Mouse (Mus musculus): Measurements from ENCODE around the gene Il27. TPM values are rescaled to one million over a fixed set of nuclear protein-coding genes. Genes with fewer than 3 reads are reported as not detected.

Gene Il27
- polyA plus RNA-seq, 1 experiment from 2014 or later = not detected

DNA sequence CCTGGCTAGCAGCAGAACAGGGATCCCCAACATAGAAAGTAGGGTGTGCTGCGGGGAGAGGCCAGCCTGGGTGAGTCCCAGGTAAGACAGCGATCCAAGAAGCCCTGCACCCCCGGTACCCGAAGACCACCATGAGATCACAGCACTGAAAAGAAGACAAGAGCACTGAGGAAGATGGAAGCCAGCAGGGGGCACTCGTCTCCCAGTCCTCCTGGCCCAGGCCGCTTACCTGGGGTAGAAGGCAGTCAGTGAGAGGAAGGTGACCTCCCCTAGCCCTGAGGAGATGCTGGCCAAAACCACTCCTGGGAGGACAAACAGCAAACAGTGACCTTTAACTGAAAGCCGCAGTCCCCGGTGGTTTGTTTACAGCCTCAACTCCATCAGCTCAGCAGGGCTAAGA lies 15.6 kb downstream of the Il27 start:
- Histone ChIP-seq H3K27me3 (ENCODE audit: control insufficient read depth, insufficient read depth, low read length) (no peaks in the 10 kb centered on the region), H3K4me1 (ENCODE audit: control insufficient read depth, insufficient read depth, low read length) (no peaks in the 10 kb centered on the region), H3K9me3 (ENCODE audit: control insufficient read depth, low read depth, low read length) (no peaks in the 10 kb centered on the region), H3K9ac (replicated peaks; ENCODE audit: low read depth, low read length) (no peak overlapping the region), H3K36me3 (ENCODE audit: control insufficient read depth, insufficient read depth, low read length) (peaks cover 15% of the 10 kb centered on the region; the same call in 1 of the 2 replicates), H3K27ac (ENCODE audit: low read length) (no peak overlapping the region), H3K4me3 (ENCODE audit: low read depth, low read length) (no peak overlapping the region), H3K4me2 (replicated peaks; ENCODE audit: low read depth, low read length) (no peak overlapping the region)
- WGBS = 47% methylated on average over 8 of the region's 8 CpGs
- ATAC-seq (ENCODE audit: insufficient number of reproducible peaks, insufficient read depth, low FRiP score, low read depth) = no peak

DNA sequence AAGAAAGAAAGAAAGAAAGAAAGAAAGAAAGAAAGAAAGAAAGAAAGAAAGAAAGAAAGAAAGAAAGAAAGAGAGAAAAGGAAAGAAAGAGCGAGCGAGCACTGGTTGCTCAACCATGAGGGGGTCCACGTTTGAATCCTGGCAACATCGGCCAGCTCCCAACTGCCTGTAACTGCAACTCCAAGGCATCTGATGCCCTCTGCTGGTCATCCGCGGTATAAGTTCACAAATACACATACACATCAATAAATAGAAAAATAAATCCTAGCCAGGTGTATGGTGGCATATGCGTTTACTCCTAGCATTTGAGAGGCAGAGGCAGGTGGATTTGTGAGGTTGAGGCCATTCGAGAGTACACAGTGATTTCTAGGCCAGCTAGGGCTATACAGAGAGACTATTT lies 17.8 kb downstream of the Il27 start:
- Histone ChIP-seq H3K9me3 (ENCODE audit: control insufficient read depth, low read depth, low read length) (no peaks in the 10 kb centered on the region), H3K9ac (replicated peaks; ENCODE audit: low read depth, low read length) (no peak overlapping the region), H3K4me3 (ENCODE audit: low read depth, low read length) (no peak overlapping the region), H3K4me2 (replicated peaks; ENCODE audit: low read depth, low read length) (no peak overlapping the region), H3K36me3 (ENCODE audit: control insufficient read depth, insufficient read depth, low read length) (peaks cover 15% of the 10 kb centered on the region; the same call in 1 of the 2 replicates), H3K27ac (ENCODE audit: low read length) (no peak overlapping the region), H3K4me1 (ENCODE audit: control insufficient read depth, insufficient read depth, low read length) (no peaks in the 10 kb centered on the region), H3K27me3 (ENCODE audit: control insufficient read depth, insufficient read depth, low read length) (no peaks in the 10 kb centered on the region)
- ATAC-seq (ENCODE audit: insufficient number of reproducible peaks, insufficient read depth, low FRiP score, low read depth) = no peak
- WGBS = 53% methylated on average over 8 of the region's 8 CpGs

DNA sequence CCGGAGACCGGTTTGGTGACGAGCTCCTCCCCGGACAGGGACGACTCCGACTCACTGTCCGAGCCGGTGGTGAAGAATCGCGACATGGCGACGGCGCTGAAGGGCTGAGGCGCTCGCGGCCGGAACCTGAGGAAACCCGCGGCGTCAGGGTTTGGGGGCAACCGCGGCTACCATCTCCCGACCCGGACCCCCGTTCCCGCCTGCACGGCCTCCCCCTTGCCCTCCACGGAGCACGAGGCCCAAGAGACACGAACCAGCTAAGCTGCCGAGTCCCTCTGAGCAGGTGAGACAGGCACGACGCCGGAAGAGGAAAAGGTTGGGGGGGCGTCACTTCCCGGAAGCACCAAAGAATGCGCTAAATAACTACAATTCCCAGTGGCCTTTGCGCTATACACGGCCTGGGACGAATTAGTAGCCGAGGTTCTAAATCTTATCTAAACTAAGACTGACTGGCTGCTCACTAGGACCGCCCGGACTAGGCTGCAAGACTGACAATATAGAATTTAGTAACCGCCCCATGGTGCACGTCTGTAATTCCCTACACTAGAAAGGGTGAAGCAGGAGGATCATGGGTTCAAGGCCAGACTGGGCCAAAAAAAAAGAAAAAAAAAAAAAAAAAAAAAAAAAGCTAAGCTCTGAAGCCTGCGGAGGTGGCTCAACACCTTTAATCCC lies 28.5 kb downstream of the Il27 start, which contains the start of gene Eif3c:
Eif3c (minus strand) TSS at position 318 of the 672 bp plus-strand sequence.
- Histone ChIP-seq H3K9ac (replicated peaks; ENCODE audit: low read depth, low read length) (peak within 1 kb of the TSS; percentile 80), H3K4me1 (ENCODE audit: control insufficient read depth, insufficient read depth, low read length) (no peaks in the 10 kb centered on the region), H3K36me3 (ENCODE audit: control insufficient read depth, insufficient read depth, low read length) (peaks cover 31% of the 10 kb centered on the region), H3K9me3 (ENCODE audit: control insufficient read depth, low read depth, low read length) (no peaks in the 10 kb centered on the region), H3K27me3 (ENCODE audit: control insufficient read depth, insufficient read depth, low read length) (no peaks in the 10 kb centered on the region), H3K4me3 (ENCODE audit: low read depth, low read length) (peak within 1 kb of the TSS; percentile 98), H3K4me2 (replicated peaks; ENCODE audit: low read depth, low read length) (peak within 1 kb of the TSS; percentile 64), H3K27ac (ENCODE audit: low read length) (peak within 1 kb of the TSS; percentile 79; the same call in 1 of the 2 replicates)
- under 1% methylated on average over 46 of the region's 46 CpGs for WGBS
- peak; percentile 94 for ATAC-seq (ENCODE audit: insufficient number of reproducible peaks, insufficient read depth, low FRiP score, low read depth)

DNA sequence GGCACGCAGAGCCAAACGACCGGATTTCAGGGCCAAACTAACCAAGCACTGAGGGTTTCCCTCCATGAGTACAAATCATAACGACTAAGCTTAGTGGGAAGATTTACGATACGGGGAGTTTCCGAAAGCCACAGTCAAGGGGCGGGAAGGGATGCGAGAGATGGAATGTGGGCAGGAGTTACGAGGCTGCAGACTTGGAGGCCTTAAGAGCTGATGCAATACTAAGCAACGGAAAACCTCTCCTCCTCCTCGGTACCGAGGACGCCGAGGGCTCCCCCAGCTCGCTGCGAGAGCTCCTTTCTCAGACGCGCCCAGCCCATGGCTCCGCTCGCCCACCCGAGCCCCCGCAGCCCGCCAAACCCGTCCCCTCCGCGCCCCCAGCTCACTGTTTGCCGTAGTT lies 29.0 kb downstream of the Il27 start:
- ATAC-seq (ENCODE audit: insufficient number of reproducible peaks, insufficient read depth, low FRiP score, low read depth) = no peak

DNA sequence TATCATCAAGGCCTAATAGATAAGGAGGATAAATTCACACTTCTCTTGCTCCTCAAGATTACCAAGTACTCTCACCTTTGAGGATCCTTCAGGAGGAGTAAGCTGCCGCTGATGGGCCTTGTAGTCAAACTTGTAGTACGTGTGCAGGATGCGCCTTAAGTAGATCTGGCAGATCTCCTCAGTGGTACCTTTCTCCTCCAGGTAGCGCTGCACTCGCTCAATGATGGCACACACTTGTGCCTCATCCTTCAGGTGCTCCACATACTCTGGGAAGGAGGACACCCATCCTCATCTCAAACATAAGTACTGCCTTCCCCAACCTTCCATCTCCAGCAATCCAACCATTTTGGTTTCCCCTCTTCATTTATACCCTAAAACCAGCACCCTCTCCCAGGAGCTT lies 38.1 kb downstream of the Il27 start:
- no peak overlapping the region for H3K4me3 ChIP-seq (ENCODE audit: low read depth, low read length)
- no peaks in the 10 kb centered on the region for H3K27me3 ChIP-seq (ENCODE audit: control insufficient read depth, insufficient read depth, low read length)
- no peaks in the 10 kb centered on the region for H3K4me1 ChIP-seq (ENCODE audit: control insufficient read depth, insufficient read depth, low read length)
- no peak overlapping the region for H3K9ac ChIP-seq (replicated peaks; ENCODE audit: low read depth, low read length)
- no peak for ATAC-seq (ENCODE audit: insufficient number of reproducible peaks, insufficient read depth, low FRiP score, low read depth)
- H3K9me3 ChIP-seq (ENCODE audit: control insufficient read depth, low read depth, low read length) = no peaks in the 10 kb centered on the region
- H3K4me2 ChIP-seq (replicated peaks; ENCODE audit: low read depth, low read length) = no peak overlapping the region
- peaks cover 83% of the 10 kb centered on the region for H3K36me3 ChIP-seq (ENCODE audit: control insufficient read depth, insufficient read depth, low read length)
- no peak overlapping the region for H3K27ac ChIP-seq (ENCODE audit: low read length)
- 97% methylated on average over 5 of the region's 5 CpGs for WGBS

More for the DNA sequence above, 29.0 kb downstream of the Il27 start:
- H3K9ac ChIP-seq (replicated peaks; ENCODE audit: low read depth, low read length) = peak overlapping the region; percentile 80
- no peaks in the 10 kb centered on the region for H3K9me3 ChIP-seq (ENCODE audit: control insufficient read depth, low read depth, low read length)
- H3K36me3 ChIP-seq (ENCODE audit: control insufficient read depth, insufficient read depth, low read length) = peaks cover 35% of the 10 kb centered on the region
- H3K27ac ChIP-seq (ENCODE audit: low read length) = peak overlapping the region; percentile 79; the same call in 1 of the 2 replicates
- peak overlapping the region; percentile 98 for H3K4me3 ChIP-seq (ENCODE audit: low read depth, low read length)
- no peaks in the 10 kb centered on the region for H3K27me3 ChIP-seq (ENCODE audit: control insufficient read depth, insufficient read depth, low read length)
- no peaks in the 10 kb centered on the region for H3K4me1 ChIP-seq (ENCODE audit: control insufficient read depth, insufficient read depth, low read length)
- peak overlapping the region; percentile 64 for H3K4me2 ChIP-seq (replicated peaks; ENCODE audit: low read depth, low read length)
- 1% methylated on average over 28 of the region's 28 CpGs for WGBS

DNA sequence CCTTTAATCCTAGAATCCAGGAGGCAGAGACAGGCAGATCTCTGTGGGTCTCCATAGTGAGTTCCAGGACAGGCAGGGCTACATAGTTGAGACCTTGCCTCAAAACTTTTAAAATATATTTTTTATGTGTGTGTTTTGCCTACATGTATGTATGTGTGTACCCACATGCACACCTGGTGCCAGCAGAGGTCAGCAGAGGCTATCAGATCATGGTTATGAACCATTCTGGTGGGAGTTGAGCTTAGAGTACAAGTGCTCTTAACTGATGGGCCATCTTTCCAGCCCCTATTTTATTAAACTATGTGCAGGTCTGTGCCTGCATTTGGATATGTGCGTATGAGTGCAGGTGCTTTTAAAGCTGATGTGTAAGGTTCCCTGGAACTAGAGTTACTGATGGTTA lies 39.9 kb downstream of the Il27 start:
- H3K4me2 ChIP-seq (replicated peaks; ENCODE audit: low read depth, low read length) = no peak overlapping the region
- no peak overlapping the region for H3K9ac ChIP-seq (replicated peaks; ENCODE audit: low read depth, low read length)
- no peak overlapping the region for H3K4me3 ChIP-seq (ENCODE audit: low read depth, low read length)
- no peaks in the 10 kb centered on the region for H3K9me3 ChIP-seq (ENCODE audit: control insufficient read depth, low read depth, low read length)
- H3K27ac ChIP-seq (ENCODE audit: low read length) = no peak overlapping the region
- H3K36me3 ChIP-seq (ENCODE audit: control insufficient read depth, insufficient read depth, low read length) = peaks cover 89% of the 10 kb centered on the region
- 97% methylated on average over 1 of the region's 1 CpGs for WGBS
- no peaks in the 10 kb centered on the region for H3K4me1 ChIP-seq (ENCODE audit: control insufficient read depth, insufficient read depth, low read length)
- no peak for ATAC-seq (ENCODE audit: insufficient number of reproducible peaks, insufficient read depth, low FRiP score, low read depth)
- H3K27me3 ChIP-seq (ENCODE audit: control insufficient read depth, insufficient read depth, low read length) = no peaks in the 10 kb centered on the region

DNA sequence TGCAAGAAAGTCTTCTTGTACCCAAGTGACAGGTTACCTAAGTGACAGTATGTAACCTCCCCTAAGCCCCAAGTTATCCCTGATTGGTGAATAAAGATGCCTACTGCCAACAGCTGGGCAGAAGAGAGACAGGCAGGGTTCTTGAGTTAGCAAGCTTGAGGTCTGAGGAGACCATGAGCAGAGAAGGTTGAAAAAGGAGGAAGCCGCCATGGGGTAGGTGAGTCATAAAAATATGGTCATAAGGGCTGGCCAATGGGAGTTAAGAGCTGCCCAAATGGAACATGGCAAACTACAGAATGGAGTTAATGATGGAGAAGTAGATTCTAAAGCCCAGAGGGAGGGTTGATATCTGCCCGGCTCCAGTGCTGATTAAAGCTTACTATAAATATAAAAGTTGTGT lies 49.1 kb downstream of the Il27 start:
- Histone ChIP-seq H3K4me2 (replicated peaks; ENCODE audit: low read depth, low read length) (no peak overlapping the region), H3K9ac (replicated peaks; ENCODE audit: low read depth, low read length) (no peak overlapping the region), H3K27me3 (ENCODE audit: control insufficient read depth, insufficient read depth, low read length) (no peaks in the 10 kb centered on the region), H3K4me3 (ENCODE audit: low read depth, low read length) (no peak overlapping the region), H3K9me3 (ENCODE audit: control insufficient read depth, low read depth, low read length) (no peaks in the 10 kb centered on the region), H3K36me3 (ENCODE audit: control insufficient read depth, insufficient read depth, low read length) (peaks cover 58% of the 10 kb centered on the region), H3K4me1 (ENCODE audit: control insufficient read depth, insufficient read depth, low read length) (no peaks in the 10 kb centered on the region), H3K27ac (ENCODE audit: low read length) (no peak overlapping the region)
- ATAC-seq (ENCODE audit: insufficient number of reproducible peaks, insufficient read depth, low FRiP score, low read depth) = no peak
- WGBS = 89% methylated on average over 2 of the region's 2 CpGs

DNA sequence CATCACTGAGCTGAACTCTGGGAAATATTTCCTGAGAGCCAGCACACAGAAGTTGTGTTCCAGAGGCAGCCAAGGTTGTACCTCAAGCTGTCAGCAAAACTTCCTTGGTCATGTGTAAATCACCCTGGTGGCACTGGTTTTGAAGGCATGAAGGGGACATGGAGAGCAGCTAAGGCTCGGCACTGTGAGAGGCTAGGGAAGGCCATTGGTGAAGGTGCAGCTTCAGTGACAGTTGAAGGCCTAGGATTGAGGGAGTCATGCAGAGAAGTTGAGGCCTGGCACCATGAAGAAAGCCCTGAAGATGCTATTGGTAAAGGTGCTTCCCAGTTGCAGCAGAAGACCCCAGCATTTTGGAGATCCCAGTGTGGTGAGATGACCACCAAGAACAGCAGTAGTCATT lies 53.1 kb downstream of the Il27 start:
- Histone ChIP-seq H3K9ac (replicated peaks; ENCODE audit: low read depth, low read length) (no peak overlapping the region), H3K27ac (ENCODE audit: low read length) (no peak overlapping the region), H3K27me3 (ENCODE audit: control insufficient read depth, insufficient read depth, low read length) (no peaks in the 10 kb centered on the region), H3K9me3 (ENCODE audit: control insufficient read depth, low read depth, low read length) (no peaks in the 10 kb centered on the region), H3K36me3 (ENCODE audit: control insufficient read depth, insufficient read depth, low read length) (peaks cover 19% of the 10 kb centered on the region), H3K4me3 (ENCODE audit: low read depth, low read length) (no peak overlapping the region), H3K4me2 (replicated peaks; ENCODE audit: low read depth, low read length) (no peak overlapping the region), H3K4me1 (ENCODE audit: control insufficient read depth, insufficient read depth, low read length) (no peaks in the 10 kb centered on the region)
- WGBS = 100% methylated on average over 1 of the region's 1 CpGs
- ATAC-seq (ENCODE audit: insufficient number of reproducible peaks, insufficient read depth, low FRiP score, low read depth) = no peak
